Mouse (Mus musculus) gonadal fat pad, adult 2 months (tissue): ENCODE measurements around the gene Dnpep. TPM values are rescaled to one million over a fixed set of nuclear protein-coding genes. Genes with fewer than 3 reads are reported as not detected.

Experiments
- DNase-seq: peaks from one replicate; pipeline ENCODE4 v3.0.0-alpha.2; 2012; ENCODE audit warnings: low read depth
- polyA plus RNA-seq: library from polyadenylated mRNA; depleted of rRNA; stranded (reverse); fragments of >200 nt; gene quantifications from 2 replicates; pipeline ENCODE4 v1.2.3, GENCODE M21; 2012

Dnpep gene
- polyA plus RNA-seq, 1 experiment = 150 TPM

GRCm38 (mm10) chr1:75327461-75327860 is 9.7 kb upstream of the Dnpep start:
- DNase-seq = no peak

- DNase-seq = no peak
Measured at GRCm38 (mm10) chr1:75319166-75319565, 1.4 kb upstream of the Dnpep start.

- no peak for DNase-seq
Measured at GRCm38 (mm10) chr1:75318736-75319135, 946 bp upstream of the Dnpep start.

GRCm38 (mm10) chr1:75318301-75318700 is 511 bp upstream of the Dnpep start:
- no peak for DNase-seq

- DNase-seq = peak; percentile 36
Measured at GRCm38 (mm10) chr1:75316861-75317240, 939 bp downstream of the Dnpep start.

- DNase-seq = no peak
Measured at GRCm38 (mm10) chr1:75315456-75316365, 2.1 kb downstream of the Dnpep start.

GRCm38 (mm10) chr1:75315011-75315410 is 2.8 kb downstream of the Dnpep start:
- no peak for DNase-seq

GRCm38 (mm10) chr1:75311694-75312093 is 6.1 kb downstream of the Dnpep start:
- no peak for DNase-seq

- DNase-seq = no peak
Measured at GRCm38 (mm10) chr1:75304662-75305061, 13.1 kb downstream of the Dnpep start.

GRCm38 (mm10) chr1:75294294-75294693 is 23.5 kb downstream of the Dnpep start:
- no peak for DNase-seq

GRCm38 (mm10) chr1:75293331-75293701 is 24.5 kb downstream of the Dnpep start:
- no peak for DNase-seq

GRCm38 (mm10) chr1:75292476-75293330 is 25.1 kb downstream of the Dnpep start:
- DNase-seq = no peak

- DNase-seq = no peak
Measured at GRCm38 (mm10) chr1:75291321-75291720, 26.5 kb downstream of the Dnpep start.

GRCm38 (mm10) chr1:75290582-75290981 is 27.2 kb downstream of the Dnpep start:
- no peak for DNase-seq

- no peak for DNase-seq
Measured at GRCm38 (mm10) chr1:75289888-75290431, 27.8 kb downstream of the Dnpep start.

GRCm38 (mm10) chr1:75289376-75289775 is 28.4 kb downstream of the Dnpep start:
- no peak for DNase-seq

GRCm38 (mm10) chr1:75284911-75285310 is 32.9 kb downstream of the Dnpep start:
- peak; percentile 20 for DNase-seq

GRCm38 (mm10) chr1:75283017-75283416 is 34.8 kb downstream of the Dnpep start:
- no peak for DNase-seq

- DNase-seq = no peak
Measured at GRCm38 (mm10) chr1:75278228-75278627, 39.6 kb downstream of the Dnpep start, which contains the start of gene Resp18. Resp18 (minus strand) TSS chr1:75278415.

GRCm38 (mm10) chr1:75277195-75278188 is 40.3 kb downstream of the Dnpep start:
- no peak for DNase-seq
